Mouse (Mus musculus) testis, adult 2 months (tissue): Measurements from ENCODE around the gene Nfatc2.

ENCODE experiments used
- CTCF ChIP-seq: fragments of 200-500 bp; IDR thresholded peaks from 2 replicates; pipeline ENCODE4 v1.5.1; 2012; ENCODE audit warnings: low read depth, mild to moderate bottlenecking, inconsistent platforms, low read length, moderate library complexity; ENCODE audit not compliant: control insufficient read depth, insufficient read depth, insufficient replicate concordance
- POLR2A ChIP-seq: fragments of 200-500 bp; IDR thresholded peaks from 2 replicates; pipeline ENCODE4 v1.6.1; 2012; ENCODE audit warnings: low read depth, mild to moderate bottlenecking, inconsistent platforms, low read length, moderate library complexity; ENCODE audit not compliant: control insufficient read depth

- TF ChIP-seq CTCF = peak; percentile 90
- TF ChIP-seq POLR2A = no peak
Observed at GRCm38 (mm10) chr2:168472899-168473298, 128.6 kb downstream of the Nfatc2 start.
